Mouse (Mus musculus): ENCODE measurements around the gene Camsap3.

Camsap3 gene

DNA sequence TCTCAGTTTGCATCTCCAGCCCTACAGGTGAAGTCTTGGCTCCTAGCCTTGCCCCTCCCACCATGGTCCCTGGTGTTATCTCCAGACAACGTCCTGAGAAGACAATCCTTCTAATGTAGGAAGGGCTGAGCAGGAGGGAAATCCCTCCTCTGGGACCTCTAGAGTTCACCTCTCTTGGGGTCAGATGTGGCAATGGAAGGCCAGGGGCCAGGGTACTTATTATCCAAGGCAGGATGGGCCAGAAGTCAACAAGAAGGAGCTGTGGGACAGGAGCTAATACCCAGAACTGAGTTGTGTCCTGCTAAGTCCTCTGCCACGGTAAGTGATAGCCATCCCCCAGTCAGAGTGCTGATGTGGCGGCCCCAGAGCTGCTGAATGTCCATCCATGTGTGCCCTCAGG lies 68.4 kb downstream of the Camsap3 start, which contains the start of gene Retn:
Gene Retn, plus strand, starts transcription at position 245 of the 400 bp plus-strand sequence.
- in situ Hi-C loops (cut with MboI, MseI) = no loop called here

- in situ Hi-C loops (cut with MboI, MseI) = no loop called here
These were observed 69.8 kb downstream of the Camsap3 start for GRCm38 (mm10) chr8:3656725-3657381.

Measured in T-helper 2 cell (primary cell).